Mouse (Mus musculus) testis, postnatal 14 days (tissue): Measurements from ENCODE around the gene Zfp408.

Source experiments
- DNase-seq: peaks from one replicate; pipeline ENCODE4 v3.0.0; 2021; ENCODE audit warnings: low spot score

Gene Zfp408

GRCm38 (mm10) chr2:91600475-91600874 lies 49.1 kb downstream of the Zfp408 start:
- no peak for DNase-seq
